Mouse (Mus musculus) lung, adult 2 months (tissue): ENCODE measurements at regions not wholly inside any gene's neighbourhood (a gene's known extent, or its start where the extent isn't known, plus 50 kb on each side); places are given as distances from the start of the nearest gene placed in this dataset.

ENCODE experiments used
- DNase-seq: peaks from one replicate; pipeline ENCODE4 v3.0.0; 2022
- H3K4me1 ChIP-seq: fragments of 200-500 bp; 2 replicates; pipeline ENCODE4 v1.6.1; 2011; ENCODE audit warnings: low read length; ENCODE audit not compliant: control insufficient read depth, insufficient read depth
- H3K4me3 ChIP-seq: fragments of 200-500 bp; replicated peaks from 2 replicates; pipeline ENCODE3; 2011; ENCODE audit warnings: low read depth, mild to moderate bottlenecking, control low read depth, low read length; ENCODE audit errors: extremely low read depth
- CTCF ChIP-seq: fragments of 200-500 bp; IDR thresholded peaks from 2 replicates; pipeline ENCODE4 v1.5.1; 2011; ENCODE audit warnings: mild to moderate bottlenecking, low read length, control low read depth; ENCODE audit not compliant: insufficient read depth
- POLR2A ChIP-seq: fragments of 200-500 bp; IDR thresholded peaks from 2 replicates; pipeline ENCODE4 v1.6.1; 2011; ENCODE audit warnings: low read depth, mild to moderate bottlenecking, control low read depth, low read length, borderline replicate concordance; ENCODE audit errors: extremely low read depth
- WGBS: fragments of 180-500 bp; shearing (Covaris S2); methylation state at CpG from one replicate; pipeline ENCODE4 v1.1.7; 2018; 5-methylcytosine and 5-hydroxymethylcytosine counted together

DNA sequence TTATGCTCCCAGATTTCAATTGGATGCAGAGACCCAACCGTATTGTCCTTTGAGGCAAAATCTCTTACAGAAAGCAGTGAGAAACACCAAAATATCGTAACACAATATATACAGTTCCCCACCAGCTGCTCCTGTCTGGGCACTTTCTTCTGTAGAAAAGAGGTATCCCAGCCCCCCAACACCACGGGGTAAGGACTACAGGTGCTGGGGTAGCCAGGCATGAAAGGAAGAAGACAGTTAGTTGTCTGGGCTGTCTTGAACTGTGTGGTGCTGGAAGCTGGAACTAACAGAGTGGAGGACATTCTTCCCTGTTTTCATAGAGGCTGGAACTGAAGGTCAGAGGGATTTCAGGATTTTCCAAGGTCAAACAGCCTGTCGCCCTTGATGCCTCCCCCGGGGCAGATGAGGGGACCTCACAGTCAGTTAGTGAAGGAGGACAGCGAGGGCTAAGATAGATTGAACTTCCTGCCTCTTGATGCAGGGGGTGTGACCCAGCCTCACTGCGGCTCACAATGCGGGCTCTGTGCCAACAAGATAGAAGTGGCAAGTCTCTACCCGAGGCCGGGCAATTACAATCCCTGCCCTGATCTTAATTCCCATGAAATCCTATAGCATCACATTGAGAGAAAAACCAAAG lies 96.6 kb upstream of the Atp1a1 start:
- H3K4me1 ChIP-seq = no peaks in the 10 kb centered on the region
- no peak overlapping the region for H3K4me3 ChIP-seq
- TF ChIP-seq POLR2A (no peak), CTCF (no peak)
- WGBS = 29% methylated on average over 10 of the region's 10 CpGs
- peak; percentile 17 for DNase-seq

DNA sequence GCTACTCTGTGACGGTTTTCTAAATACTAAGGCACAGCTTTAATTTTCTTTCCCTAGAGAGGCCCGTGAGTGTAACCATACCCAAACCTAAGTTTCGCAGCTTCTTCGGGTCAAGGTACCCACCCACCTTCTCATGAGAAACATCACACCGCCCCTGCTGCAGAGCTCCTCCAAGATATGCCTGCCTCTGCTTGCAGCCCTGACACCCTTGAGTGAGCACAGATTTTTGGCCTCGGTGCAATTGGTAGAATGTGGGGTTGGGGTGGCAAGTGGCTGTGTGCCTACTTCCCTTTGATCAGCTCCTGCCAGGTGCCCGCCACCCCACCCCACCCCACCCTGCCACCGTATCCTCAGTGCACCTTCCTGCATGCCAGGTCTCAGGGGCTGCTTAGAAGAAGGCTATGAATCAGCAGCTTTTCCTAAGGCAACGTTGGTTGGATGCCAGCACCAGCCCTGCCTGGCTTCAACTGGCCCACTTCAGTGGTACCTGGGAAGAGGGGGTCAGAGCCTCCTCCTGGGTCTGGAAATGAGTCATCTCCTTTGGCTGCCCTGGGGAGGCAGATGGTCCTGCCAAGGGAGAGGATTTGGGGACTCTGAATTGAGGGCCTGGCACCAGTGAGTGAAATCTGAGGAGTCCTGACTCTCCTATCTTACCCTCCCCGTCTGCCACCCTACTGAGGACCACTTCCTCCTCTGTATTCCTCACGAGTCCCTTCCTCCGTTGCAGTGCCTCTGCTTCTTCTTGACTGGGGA lies 95.6 kb upstream of the Atp1a1 start:
- WGBS = 64% methylated on average over 12 of the region's 12 CpGs

DNA sequence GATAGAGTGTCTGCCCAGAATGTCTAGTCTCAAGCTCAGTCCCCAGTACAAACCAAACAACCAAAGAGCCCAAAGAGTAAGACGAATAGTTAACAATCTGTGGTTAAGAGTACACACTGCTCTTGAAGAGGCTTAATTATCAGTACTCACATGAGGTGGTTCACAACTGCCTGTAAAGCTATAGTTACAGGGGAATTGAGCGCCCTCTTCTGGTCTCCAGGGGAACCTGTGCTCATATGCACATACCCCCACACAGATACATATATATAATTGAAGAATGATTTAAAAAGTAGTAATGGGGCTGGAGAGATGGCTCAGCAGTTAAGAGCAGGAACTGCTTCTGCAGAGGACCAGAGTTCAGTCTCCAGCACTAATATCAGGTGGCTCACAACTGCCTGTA lies 92.3 kb upstream of the Atp1a1 start:
- WGBS = 86% methylated on average over 2 of the region's 2 CpGs
- Histone ChIP-seq H3K4me1 (no peaks in the 10 kb centered on the region), H3K4me3 (no peak overlapping the region)
- DNase-seq = no peak
- TF ChIP-seq POLR2A (no peak), CTCF (no peak)

More for the DNA sequence above, 95.6 kb upstream of the Atp1a1 start:
- TF ChIP-seq CTCF = no peak
- TF ChIP-seq POLR2A = no peak
- peak; percentile 11 for DNase-seq
- no peaks in the 10 kb centered on the region for H3K4me1 ChIP-seq
- H3K4me3 ChIP-seq = no peak overlapping the region

DNA sequence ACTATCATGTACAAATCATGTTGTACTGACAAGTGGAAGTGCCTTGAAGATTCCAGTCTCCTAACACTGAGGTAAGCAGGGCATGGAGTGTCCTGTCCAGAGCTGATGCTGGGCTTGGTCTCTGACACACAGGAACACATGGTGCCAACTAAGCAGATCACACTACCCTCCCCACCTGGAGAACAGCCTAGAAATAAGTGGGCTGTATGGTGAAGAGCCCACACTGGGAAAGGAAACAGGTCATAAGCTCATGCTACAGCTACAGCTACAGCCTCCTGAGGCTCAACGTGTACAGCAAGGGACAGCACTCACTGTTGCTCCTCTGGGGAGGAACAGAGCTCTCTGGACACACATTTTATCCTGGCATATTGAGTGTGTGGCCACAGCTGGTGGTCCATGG lies 89.8 kb upstream of the Atp1a1 start:
- TF ChIP-seq CTCF (no peak), POLR2A (no peak)
- H3K4me1 ChIP-seq = no peaks in the 10 kb centered on the region
- H3K4me3 ChIP-seq = no peak overlapping the region
- WGBS = 63% methylated on average over 1 of the region's 1 CpGs
- DNase-seq = no peak

DNA sequence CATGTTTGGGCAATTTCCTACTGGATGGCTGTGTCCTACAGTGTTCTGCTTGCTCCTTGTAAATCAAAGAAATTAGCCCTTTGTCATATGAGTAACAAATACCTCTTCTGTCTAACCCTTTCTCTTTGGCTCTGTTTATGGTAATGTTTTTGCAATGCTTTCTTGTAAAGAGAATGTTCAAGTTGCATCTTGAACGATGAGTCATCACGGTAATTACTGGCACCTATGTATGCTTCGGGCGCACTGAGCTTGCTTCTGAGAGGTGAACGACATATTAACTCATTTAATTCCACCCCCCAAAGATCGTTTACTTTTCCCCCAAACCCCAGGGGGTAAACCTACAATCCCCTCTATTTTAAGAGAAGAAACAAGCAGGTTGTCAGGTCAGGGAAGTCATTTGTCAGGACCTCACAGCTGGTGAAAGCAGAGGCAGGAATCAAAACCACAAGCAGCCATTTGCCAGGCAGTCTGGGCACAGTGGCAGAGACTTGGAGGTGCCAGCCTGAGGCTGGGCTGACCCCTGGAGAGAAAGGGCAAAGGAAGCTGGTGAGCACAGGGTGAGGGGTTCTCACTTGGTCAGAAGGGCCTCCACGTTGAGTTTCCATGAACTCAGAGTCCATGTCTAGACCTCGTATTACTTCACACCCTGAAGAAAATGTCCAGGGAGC lies 87.6 kb upstream of the Atp1a1 start:
- no peak for DNase-seq
- WGBS = 56% methylated on average over 8 of the region's 8 CpGs
- H3K4me3 ChIP-seq = no peak overlapping the region
- no peak for TF ChIP-seq POLR2A
- no peak for TF ChIP-seq CTCF
- H3K4me1 ChIP-seq = no peaks in the 10 kb centered on the region

DNA sequence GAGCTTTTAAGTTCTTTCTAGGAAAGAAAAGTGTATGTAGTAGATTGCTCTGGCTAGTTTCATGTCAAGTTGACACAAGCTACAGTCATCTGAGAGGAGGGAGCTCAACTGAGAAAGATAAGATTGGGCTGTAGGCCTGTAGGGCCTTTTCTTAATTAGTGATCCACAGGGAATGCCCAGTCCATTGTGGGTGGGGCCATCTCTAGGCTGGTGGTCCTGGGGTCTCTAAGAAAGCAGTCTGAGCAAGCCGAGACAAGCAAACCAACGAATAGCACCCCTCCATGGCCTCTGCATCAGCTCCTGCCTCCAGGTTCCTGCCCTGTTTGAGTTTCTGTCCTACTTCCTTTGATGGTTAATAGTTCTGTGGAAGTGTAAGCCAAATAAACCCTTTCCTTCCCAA lies 86.3 kb upstream of the Atp1a1 start:
- no peak for DNase-seq
- Histone ChIP-seq H3K4me1 (no peaks in the 10 kb centered on the region), H3K4me3 (no peak overlapping the region)
- 83% methylated on average over 2 of the region's 2 CpGs for WGBS
- no peak for TF ChIP-seq CTCF
- TF ChIP-seq POLR2A = no peak

DNA sequence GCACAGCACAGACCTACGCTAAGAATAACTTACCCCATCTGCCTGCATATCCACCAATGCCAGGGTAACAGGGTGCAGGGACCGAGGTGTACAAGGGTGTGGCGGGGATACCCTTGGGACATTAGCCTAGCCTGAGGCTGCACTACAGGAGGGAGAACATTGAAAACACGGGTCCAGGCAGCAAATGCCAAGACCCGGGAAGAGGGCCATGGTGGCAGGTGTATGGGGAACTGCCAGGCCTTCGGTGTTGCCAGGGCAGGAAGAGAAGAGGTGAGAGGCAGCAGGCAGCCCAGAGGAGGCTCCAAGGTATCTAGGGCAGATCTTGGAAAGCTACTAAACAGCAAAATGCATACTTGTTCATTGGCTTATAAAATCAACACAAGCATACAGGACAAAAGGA lies 85.7 kb upstream of the Atp1a1 start:
- Histone ChIP-seq H3K4me1 (peaks cover 4% of the 10 kb centered on the region; the same call in 1 of the 2 replicates), H3K4me3 (no peak overlapping the region)
- no peak for DNase-seq
- 89% methylated on average over 6 of the region's 6 CpGs for WGBS
- TF ChIP-seq CTCF (no peak), POLR2A (no peak)

DNA sequence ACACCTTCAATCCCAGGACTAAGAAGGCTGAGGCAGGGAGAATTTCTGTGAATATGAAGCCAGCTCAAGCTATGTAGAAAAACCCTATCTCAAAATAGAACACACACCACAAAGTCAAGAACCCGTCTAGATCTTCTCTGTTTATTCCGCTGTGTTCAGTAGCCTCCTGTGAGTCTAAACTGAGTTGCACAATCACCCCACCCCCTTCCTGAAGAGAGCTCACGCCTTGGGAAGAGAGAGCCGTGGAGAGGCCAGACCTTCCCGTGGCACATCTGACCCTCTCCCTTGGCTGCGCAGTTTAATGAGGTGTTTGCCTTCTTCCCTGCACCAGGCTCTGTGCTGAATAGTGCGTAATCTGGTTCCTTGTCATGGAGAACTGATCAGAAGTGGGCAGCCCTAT lies 80.7 kb upstream of the Atp1a1 start:
- Histone ChIP-seq H3K4me3 (no peak overlapping the region), H3K4me1 (peaks cover 4% of the 10 kb centered on the region; the same call in 1 of the 2 replicates)
- peak; percentile 35 for DNase-seq
- WGBS = 27% methylated on average over 7 of the region's 7 CpGs
- TF ChIP-seq CTCF = no peak
- no peak for TF ChIP-seq POLR2A

DNA sequence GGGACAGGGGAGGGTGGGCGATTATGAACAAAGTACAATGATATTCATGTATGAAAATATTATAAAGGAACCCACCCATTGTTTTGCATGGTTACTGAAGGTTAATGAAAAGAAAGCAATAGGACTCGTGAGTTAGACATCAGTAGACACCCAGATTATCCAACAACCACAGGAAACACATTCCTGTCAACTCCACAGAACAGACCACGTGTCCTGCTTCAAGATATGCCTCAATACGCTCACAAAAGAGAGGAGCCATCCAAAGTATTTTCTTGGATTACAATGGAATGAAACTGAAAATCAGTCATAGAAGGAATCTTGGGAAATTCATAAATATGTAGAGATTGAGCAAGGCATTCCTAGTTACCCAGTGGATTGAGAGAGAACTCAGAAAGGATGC lies 68.5 kb upstream of the Atp1a1 start:
- TF ChIP-seq CTCF (no peak), POLR2A (no peak)
- Histone ChIP-seq H3K4me3 (no peak overlapping the region), H3K4me1 (peaks cover 4% of the 10 kb centered on the region)
- WGBS = 66% methylated on average over 4 of the region's 4 CpGs
- DNase-seq = no peak

DNA sequence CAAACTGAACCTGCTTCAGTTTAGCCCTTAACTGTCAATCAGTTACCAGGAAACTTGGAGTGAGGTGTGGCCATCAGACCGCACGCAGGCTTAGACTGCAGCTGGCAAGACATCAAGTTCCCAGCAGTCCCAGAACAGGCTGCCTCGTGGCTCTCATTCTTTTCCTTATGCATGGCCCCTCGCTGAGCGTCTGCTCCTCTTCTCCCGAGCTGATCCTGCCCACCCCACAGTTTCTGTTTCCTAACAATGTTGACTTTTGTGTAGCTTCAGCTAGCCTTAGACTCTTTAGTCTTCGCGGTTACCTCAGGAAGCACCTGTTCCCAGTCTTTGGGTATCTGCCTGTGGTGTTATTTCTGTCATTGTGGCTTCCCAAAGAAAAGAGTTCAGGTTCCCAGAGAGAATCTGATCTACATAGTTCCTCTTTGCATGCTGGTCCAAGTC lies 66.1 kb upstream of the Atp1a1 start:
- H3K4me3 ChIP-seq = no peak overlapping the region
- H3K4me1 ChIP-seq = peaks cover 4% of the 10 kb centered on the region
- DNase-seq = peak; percentile 20
- TF ChIP-seq POLR2A (no peak), CTCF (no peak)
- WGBS = 23% methylated on average over 8 of the region's 8 CpGs
